Mouse (Mus musculus) liver, adult 2 months (tissue): ENCODE data around the gene Nsun7. TPM values are rescaled to one million over a fixed set of nuclear protein-coding genes. Genes with fewer than 3 reads are reported as not detected.

Experiments used
- DNase-seq: peaks from one replicate; pipeline ENCODE4 v3.0.0-alpha.2; 2011; ENCODE audit warnings: low read depth, low spot score; ENCODE audit errors: extremely low read depth
- H3K27ac ChIP-seq: fragments of 200-500 bp; replicated peaks from 2 replicates; pipeline ENCODE4 v1.5.1; 2012; ENCODE audit warnings: low read depth, mild to moderate bottlenecking, control low read depth, inconsistent platforms, low read length; ENCODE audit not compliant: insufficient read depth
- H3K27me3 ChIP-seq: fragments of 200-500 bp; 2 replicates; pipeline ENCODE4 v1.6.1; 2012; ENCODE audit warnings: mild to moderate bottlenecking, moderate library complexity, low read length, inconsistent platforms; ENCODE audit not compliant: control insufficient read depth, insufficient read depth
- H3K36me3 ChIP-seq: fragments of 200-500 bp; 2 replicates; pipeline ENCODE4 v1.6.1; 2012; ENCODE audit warnings: low read length, inconsistent platforms; ENCODE audit not compliant: control insufficient read depth, insufficient read depth
- H3K4me1 ChIP-seq: fragments of 200-500 bp; 2 replicates; pipeline ENCODE4 v1.6.1; 2011; ENCODE audit warnings: low read length; ENCODE audit not compliant: control insufficient read depth, insufficient read depth
- H3K4me3 ChIP-seq: fragments of 200-500 bp; 2 replicates; pipeline ENCODE4 v1.5.1; 2011; ENCODE audit warnings: low read depth, mild to moderate bottlenecking, control low read depth, low read length, moderate library complexity; ENCODE audit not compliant: insufficient read depth
- H3K79me2 ChIP-seq: fragments of 200-500 bp; 2 replicates; pipeline ENCODE4 v1.6.1; 2012; ENCODE audit warnings: inconsistent platforms, mild to moderate bottlenecking, low read length, moderate library complexity; ENCODE audit not compliant: control insufficient read depth, insufficient read depth
- H3K9ac ChIP-seq: fragments of 200-500 bp; 2 replicates; pipeline ENCODE4 v1.6.1; 2012; ENCODE audit warnings: low read depth, mild to moderate bottlenecking, control low read depth, inconsistent platforms, low read length
- CTCF ChIP-seq: fragments of 200-500 bp; IDR thresholded peaks from 2 replicates; pipeline ENCODE4 v1.5.1; 2011; ENCODE audit warnings: low read depth, low read length, control low read depth
- POLR2A ChIP-seq: fragments of 200-500 bp; IDR thresholded peaks from 2 replicates; pipeline ENCODE4 v1.6.1; 2011; ENCODE audit warnings: low read length, control low read depth; ENCODE audit not compliant: insufficient read depth; ENCODE audit errors: extremely low read depth
- WGBS: fragments of 180-500 bp; shearing (Covaris S2); methylation state at CpG from one replicate; pipeline ENCODE4 v1.1.7; 2018; 5-methylcytosine and 5-hydroxymethylcytosine counted together
- polyA plus RNA-seq: library from polyadenylated mRNA; depleted of rRNA; stranded (reverse); fragments of >200 nt; gene quantifications from 2 replicates; pipeline ENCODE4 v1.2.3, GENCODE M21; 2012; rRNA removed
- total RNA-seq: library from RNA; depleted of rRNA; stranded (reverse); fragments of >200 nt; gene quantifications from 2 replicates; pipeline ENCODE4 v1.2.3, GENCODE M21; 2014; rRNA removed

Nsun7 gene
- total RNA-seq: 0.20 and 0.37 TPM in 2 replicates
- 0.05 and 0.15 TPM in 2 replicates for polyA plus RNA-seq

GRCm38 (mm10) chr5:66259756-66260448 is at the start of gene Nsun7:
Gene Nsun7, plus strand, starts transcription at chr5:66259897.
- Histone ChIP-seq H3K4me1 (no peaks in the 10 kb centered on the region), H3K27ac (no peak within 1 kb of the TSS), H3K36me3 (no peaks in the 10 kb centered on the region), H3K9ac (no peak within 1 kb of the TSS), H3K4me3 (peak within 1 kb of the TSS; percentile 42; the same call in 1 of the 2 replicates), H3K79me2 (no peaks in the 10 kb centered on the region), H3K27me3 (no peaks in the 10 kb centered on the region)
- DNase-seq: no peak
- 4% methylated on average over 44 of the region's 44 CpGs for WGBS
- TF ChIP-seq POLR2A (no peak), CTCF (no peak)

DNA sequence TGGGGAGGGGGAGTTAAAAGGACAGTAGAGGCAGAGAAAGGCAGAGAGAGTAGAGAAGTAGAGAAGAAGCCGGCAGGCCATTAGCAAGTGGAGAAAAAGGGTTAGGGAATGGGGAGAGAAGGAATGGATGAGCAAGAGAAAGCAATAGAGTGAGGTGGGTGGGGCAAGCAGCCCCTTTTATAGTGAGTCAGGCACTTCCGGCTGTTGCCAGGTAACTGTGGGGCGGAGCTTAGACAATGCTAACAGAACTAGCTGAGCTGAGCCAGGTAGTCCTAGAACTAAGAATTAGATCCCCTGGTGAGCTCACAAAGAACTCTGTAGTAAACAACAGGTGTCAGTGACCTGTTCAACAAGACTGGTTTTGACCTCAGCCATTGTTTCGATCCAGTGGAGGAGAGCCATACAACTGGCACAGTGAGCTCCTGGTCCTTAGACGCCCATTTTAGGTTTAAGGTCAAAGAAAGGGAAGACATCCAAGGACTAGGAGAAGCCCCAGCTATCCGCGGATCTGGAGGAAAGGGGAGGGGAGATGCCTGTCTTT is 45.2 kb upstream of the Nsun7 start:
- no peak overlapping the region for H3K27ac ChIP-seq
- peaks cover 10% of the 10 kb centered on the region for H3K4me1 ChIP-seq
- H3K27me3 ChIP-seq: no peaks in the 10 kb centered on the region
- no peak overlapping the region for H3K4me3 ChIP-seq
- TF ChIP-seq CTCF: no peak
- TF ChIP-seq POLR2A: no peak
- peak; percentile 59 for DNase-seq
- no peaks in the 10 kb centered on the region for H3K36me3 ChIP-seq
- WGBS: 55% methylated on average over 7 of the region's 7 CpGs
- H3K9ac ChIP-seq: no peak overlapping the region
- H3K79me2 ChIP-seq: no peaks in the 10 kb centered on the region

GRCm38 (mm10) chr5:66215569-66216277 is 44.0 kb upstream of the Nsun7 start:
- WGBS: 37% methylated on average over 10 of the region's 10 CpGs
- Histone ChIP-seq H3K27me3 (no peaks in the 10 kb centered on the region), H3K4me3 (no peak overlapping the region), H3K36me3 (no peaks in the 10 kb centered on the region), H3K9ac (no peak overlapping the region), H3K4me1 (peaks cover 10% of the 10 kb centered on the region), H3K79me2 (no peaks in the 10 kb centered on the region), H3K27ac (peak overlapping the region; percentile 66; the same call in 1 of the 2 replicates)
- TF ChIP-seq POLR2A (peak; percentile 20; the same call in 1 of the 2 replicates), CTCF (no peak)
- DNase-seq: peak; percentile 93

DNA sequence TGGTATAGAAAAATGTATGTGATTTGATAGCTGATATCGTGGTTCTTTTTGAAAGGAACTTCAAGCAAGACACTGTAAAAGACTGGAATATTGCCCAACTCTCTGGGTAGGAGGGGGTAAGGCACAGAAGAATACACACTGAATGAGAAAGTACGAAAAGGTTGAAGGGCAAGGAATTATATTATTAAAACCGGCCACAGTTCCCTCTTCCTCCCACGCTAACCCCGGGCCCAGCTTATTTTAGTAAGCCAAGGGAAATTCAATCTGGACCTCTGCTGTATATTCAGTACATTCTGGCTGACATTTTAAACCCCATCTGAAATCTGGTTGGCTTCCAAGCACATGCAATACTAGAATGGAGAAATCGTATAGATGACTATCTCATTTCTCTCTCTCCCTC is 40.0 kb upstream of the Nsun7 start:
- H3K27me3 ChIP-seq: no peaks in the 10 kb centered on the region
- no peaks in the 10 kb centered on the region for H3K36me3 ChIP-seq
- no peak overlapping the region for H3K27ac ChIP-seq
- H3K4me3 ChIP-seq: no peak overlapping the region
- H3K4me1 ChIP-seq: peaks cover 10% of the 10 kb centered on the region
- 78% methylated on average over 6 of the region's 6 CpGs for WGBS
- no peak overlapping the region for H3K9ac ChIP-seq
- DNase-seq: no peak
- TF ChIP-seq POLR2A: no peak
- TF ChIP-seq CTCF: no peak
- H3K79me2 ChIP-seq: no peaks in the 10 kb centered on the region

- Histone ChIP-seq H3K36me3 (no peaks in the 10 kb centered on the region), H3K27ac (no peak overlapping the region), H3K4me1 (peaks cover 6% of the 10 kb centered on the region; the same call in 1 of the 2 replicates), H3K79me2 (no peaks in the 10 kb centered on the region), H3K27me3 (no peaks in the 10 kb centered on the region), H3K9ac (no peak overlapping the region), H3K4me3 (no peak overlapping the region)
- WGBS: 77% methylated on average over 9 of the region's 9 CpGs
- TF ChIP-seq CTCF (no peak), POLR2A (no peak)
- no peak for DNase-seq
These were observed 39.1 kb upstream of the Nsun7 start for GRCm38 (mm10) chr5:66220620-66221019.

DNA sequence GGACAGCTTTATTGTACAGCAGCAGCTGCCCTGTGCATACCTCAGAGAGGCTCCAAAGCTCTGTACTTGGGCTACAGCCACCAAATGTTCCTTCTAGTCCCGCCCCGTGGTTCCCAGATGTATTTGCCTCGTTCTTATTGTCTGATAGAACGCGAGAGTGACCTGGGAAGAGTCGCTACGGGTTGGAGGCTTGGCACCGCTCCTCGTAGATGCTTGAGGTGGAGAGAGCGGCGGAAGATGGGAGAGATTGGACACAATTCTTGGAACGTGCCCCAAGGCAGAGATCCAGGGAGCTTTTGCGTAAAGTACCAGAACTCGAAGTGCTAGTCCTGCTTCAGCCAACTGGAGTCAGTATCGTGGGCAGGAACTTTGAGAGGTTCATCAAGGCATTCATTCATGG is 36.8 kb upstream of the Nsun7 start:
- Histone ChIP-seq H3K79me2 (no peaks in the 10 kb centered on the region), H3K9ac (no peak overlapping the region), H3K27me3 (no peaks in the 10 kb centered on the region), H3K36me3 (no peaks in the 10 kb centered on the region), H3K4me1 (no peaks in the 10 kb centered on the region), H3K27ac (no peak overlapping the region), H3K4me3 (no peak overlapping the region)
- WGBS: 92% methylated on average over 15 of the region's 15 CpGs
- no peak for DNase-seq
- TF ChIP-seq POLR2A (no peak), CTCF (no peak)
